Mouse (Mus musculus) embryo, embryonic 11 days (tissue): ENCODE data around the gene Slc2a9.

Source experiments
- DNase-seq: peaks from one replicate; pipeline ENCODE4 v3.0.0-alpha.2; 2015

Gene Slc2a9

DNA sequence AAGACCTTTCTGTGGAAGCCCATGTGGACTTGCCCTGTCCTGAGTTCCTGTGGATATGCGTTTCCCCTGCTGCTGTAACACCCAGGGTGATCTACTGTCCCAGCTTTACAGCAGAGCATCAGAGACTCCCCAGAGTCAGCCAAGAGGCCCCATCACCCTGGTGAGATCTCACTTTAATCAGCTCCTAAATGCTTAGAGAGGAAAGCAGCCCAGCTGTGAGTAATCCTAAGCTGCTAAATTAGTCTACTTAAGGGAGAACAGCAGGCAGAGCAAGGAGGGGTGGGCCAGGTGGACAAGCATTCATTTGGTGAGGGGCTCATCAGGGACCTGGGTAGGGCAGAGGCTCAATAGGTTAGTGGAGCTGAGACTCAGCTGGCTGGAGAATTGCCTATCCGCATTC lies 137.4 kb downstream of the Slc2a9 start:
- DNase-seq, result no peak

DNA sequence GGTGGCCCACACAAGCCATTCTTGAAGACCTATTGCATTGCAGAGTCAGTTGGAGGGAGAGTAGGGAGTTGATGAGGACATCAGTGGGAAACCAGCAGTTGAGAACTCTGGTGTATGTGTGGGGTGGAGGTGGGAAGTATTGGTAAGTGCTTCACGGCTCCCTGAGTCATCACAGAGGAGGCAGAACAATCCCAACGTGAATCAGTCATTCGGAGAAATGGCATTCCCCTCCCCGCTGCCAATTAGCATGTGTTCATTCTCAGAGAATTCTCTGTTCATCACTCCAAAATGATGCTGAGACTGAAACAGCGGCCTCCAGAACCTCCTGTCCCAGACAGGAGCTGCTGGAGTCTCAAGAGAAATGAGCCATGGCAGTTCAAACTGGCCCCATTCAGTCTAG lies 138.5 kb downstream of the Slc2a9 start:
- DNase-seq, result no peak

DNA sequence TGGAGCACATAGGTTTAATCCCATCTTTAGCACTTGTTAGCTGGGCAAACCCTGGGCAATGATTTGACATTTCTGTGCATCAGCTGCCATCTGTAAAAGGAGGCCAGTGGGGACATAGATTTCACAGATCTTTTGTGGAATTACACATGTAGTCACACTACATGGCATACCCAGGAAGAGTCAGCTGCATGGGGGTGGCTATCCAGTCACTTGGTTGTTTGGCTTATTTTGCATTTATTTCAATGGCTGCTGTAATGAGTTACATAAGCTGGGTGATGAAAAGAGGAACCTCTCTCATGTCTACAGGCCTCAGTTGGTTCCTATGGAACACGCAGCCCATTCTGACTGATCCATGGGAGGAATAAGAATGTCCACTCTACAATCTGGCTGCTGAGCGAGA lies 143.2 kb downstream of the Slc2a9 start:
- DNase-seq, result no peak

DNA sequence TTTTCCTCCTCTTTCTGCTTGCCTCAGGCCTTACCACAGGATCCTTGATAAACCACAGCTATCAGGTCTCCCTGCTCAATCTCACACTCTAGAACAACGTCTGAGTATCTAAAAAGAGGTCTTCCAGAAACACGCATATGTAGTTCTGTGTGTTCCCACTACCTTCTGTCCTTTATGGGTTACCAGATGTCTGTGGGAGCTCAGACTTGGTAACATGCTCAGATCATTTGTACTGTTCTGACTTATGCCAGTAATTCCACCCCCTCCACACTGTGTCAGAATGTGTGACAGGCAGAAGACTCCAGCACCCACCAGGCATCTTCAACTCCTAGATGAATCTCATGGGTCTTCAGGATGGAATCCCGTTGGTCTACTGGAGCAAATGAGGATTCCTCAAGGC lies 146.0 kb downstream of the Slc2a9 start:
- no peak for DNase-seq

DNA sequence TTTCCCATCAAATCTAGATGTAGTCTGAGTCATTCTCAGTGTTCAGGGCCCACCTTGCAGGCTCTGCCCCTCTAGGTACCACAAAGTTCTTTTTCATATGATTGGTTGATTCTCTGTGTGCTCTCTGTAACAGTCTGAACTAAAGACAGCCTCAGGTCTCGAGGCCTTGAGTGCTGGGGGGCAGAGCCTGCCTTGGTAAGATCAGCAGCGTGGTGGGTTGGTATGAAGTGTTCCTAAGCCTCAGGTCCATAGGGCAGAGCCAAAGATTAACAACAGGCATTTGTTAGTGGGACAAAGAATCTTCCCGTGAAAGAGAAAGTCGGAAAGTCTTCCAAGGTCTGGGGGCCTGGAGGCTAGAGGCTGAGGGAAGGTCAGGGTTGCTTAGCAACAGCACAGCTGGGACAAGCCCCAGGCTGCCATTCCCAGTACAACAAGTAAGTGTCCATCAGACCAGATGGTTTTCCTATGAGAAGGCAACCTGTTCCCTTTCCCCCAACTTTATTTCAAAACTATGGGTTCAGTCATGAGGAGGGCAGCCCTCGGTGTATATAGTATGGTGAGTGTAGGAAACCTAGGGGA lies 152.5 kb downstream of the Slc2a9 start:
- DNase-seq, result peak; percentile 68

DNA sequence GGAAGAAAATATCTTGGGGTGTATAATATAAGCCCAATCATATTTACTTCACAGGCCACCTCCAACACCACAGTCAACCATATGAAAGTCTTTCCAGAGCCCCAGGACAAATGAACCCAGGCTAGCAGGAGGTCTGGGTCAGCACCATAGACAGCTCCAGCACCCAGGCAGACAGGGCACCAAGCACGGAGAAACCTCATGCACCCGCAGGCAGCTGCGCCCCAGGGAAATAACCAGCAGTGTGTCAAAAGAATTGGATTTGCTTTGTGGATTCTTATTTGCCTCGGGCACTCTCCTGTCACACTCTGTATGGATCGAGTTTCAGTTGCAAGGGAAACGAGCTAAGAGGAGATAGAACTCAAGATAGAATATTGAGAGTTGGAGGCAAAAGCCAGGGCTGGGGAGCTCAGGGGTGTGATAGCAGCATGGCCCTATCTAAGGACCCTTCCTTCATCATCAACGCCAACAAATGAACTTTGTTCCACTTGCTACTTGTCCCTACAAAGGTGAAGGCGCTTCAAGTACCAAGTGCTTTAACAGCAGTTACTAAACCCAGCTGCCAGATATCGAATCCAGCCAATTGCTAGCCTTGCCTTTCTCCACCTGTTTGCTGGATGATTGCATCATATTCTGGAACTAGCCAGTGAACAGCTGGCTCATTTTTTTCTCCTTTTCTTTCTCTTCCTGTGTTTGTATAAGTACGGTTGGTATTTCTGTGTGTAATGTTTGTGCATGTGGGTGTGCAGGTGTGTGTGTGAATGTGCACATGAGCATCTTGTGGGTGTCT lies 156.1 kb downstream of the Slc2a9 start:
- DNase-seq, result peak; percentile 53

DNA sequence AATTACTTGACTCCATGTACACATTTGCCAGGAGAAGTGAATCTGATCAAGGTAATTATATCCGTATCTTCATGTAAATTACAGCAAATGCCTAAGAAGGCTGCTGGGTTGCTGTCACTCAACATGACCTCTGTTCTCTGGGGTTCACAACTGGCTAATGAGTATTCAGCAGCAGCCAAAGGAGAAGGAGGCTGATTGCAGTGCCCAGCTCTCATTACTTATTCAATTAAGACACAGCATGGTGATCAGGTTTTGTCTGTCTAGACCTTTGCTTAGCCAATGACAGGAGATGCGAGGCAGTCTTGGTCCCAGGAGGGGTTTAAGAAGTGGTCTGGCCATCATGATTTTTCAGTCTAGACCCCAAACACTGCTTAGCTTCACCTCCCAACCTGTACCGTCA lies 159.8 kb downstream of the Slc2a9 start:
- DNase-seq, result no peak

DNA sequence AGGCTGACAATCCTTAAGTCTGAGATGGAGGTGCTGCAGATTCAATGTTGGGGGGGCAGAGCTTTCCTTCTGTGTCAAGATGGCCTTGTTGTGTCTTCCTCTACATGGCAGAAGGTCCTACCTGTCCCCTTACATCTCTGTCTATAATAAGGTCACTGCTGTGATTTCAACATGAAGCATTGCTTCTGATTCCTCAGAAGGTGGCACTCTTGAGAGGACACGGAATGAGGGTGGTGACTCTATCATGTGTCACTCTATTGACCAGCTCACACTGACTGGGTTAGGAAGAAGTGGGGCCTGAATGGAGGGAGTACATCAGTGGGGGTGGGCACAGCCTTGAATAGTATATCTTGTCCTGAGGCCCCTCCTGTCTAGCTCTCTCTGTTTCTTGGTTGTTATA lies 168.4 kb downstream of the Slc2a9 start:
- DNase-seq, result no peak

DNA sequence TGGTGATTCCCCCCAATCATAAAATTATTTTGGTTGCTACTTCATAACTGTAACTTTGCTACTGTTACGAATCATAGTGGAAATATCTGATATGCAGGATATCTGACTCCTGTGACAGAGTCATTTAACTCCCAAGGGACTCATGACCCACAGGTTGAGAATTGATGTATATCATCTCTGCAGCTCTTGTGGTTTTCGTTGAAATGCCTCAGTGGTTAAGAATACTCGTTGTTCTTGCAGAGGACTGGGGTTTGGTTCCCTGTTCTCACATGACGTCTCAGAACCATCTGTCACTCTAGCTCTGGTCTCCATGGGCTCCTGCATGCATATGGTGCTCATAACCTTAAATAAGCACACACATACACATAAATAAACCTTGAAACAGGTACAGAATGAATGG lies 169.6 kb downstream of the Slc2a9 start:
- no peak for DNase-seq

DNA sequence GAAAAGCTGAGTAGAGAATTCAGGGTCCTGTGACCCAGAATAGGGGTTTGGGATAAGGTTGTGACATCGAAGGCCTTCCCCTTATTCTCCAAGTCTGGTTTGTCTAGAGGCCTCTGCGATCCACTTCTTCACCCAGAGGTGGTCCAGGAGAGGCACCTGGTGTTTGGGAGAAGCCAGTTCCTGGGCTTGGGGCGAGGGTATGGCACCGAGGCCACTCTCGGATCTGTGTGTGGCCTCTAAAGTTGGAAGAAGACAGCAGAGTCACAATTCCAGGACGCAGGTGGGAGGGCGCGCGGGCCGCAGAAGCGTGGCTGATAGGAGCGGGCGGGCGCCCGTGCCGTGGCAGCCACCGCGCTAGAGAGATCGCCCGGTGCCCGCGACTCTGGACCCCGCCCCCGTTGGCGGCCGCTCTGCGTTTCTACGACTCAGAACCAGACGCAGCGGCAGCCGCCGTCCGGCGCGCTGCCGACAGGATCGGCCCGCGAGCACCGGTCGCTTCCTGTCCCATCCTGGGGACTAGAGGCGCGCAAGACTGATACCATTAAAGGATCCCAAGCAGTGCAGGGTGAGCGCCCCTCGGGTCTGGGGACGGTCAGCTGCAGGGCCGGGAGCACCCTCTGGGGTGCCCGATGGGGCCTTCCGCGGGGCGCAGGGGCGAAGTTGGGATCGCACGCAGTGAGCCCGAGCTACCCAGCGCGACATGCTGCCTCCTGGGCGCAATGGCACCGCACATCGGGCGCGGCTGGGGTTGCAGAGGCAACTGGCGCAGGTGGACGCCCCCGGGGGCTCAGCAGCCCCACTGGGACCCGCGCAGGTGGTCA lies 183.8 kb downstream of the Slc2a9 start, which contains the start of gene Drd5:
TSS of gene Drd5 (plus strand) at position 402 of the 821 bp plus-strand sequence.
- DNase-seq, result peak; percentile 54

DNA sequence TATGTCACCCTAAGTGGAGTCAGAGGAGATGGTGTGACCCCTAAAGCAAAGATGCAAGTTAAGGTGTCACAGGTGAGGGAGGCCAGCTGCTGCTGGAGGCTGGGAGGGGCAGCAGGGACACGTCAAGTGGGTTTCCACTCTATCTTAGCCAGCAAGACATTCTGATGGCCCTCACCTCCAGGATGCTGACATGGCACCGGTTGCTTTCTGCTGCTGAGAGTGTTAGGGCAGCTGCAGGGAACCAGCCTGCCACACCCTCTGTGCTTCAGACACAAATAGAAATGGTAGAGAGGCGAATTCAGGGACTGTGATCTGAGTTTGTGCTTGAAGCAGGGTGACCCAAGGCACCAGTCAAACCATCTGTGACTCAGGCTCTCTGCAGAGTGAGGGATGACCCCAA lies 193.1 kb downstream of the Slc2a9 start:
- no peak for DNase-seq

DNA sequence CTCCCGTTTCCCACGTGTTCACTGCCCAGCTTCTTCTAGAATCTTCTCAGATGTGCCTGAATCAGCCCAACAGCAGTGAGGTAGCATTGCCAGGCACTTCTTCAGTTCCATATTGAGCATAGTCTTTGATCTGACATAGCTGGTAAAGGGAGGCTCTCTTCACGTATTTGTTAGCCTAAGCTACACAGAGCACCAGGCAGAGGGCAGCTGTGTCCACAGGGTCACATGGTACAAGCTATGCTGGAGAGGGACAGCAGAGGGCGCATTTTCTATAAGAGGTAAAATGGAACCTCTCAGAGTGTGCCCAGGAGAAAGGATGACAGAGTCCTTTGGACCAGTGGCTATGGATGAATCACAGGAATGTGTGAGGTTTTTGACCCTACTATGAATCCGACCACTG lies 194.1 kb downstream of the Slc2a9 start:
- DNase-seq, result peak; percentile 76

DNA sequence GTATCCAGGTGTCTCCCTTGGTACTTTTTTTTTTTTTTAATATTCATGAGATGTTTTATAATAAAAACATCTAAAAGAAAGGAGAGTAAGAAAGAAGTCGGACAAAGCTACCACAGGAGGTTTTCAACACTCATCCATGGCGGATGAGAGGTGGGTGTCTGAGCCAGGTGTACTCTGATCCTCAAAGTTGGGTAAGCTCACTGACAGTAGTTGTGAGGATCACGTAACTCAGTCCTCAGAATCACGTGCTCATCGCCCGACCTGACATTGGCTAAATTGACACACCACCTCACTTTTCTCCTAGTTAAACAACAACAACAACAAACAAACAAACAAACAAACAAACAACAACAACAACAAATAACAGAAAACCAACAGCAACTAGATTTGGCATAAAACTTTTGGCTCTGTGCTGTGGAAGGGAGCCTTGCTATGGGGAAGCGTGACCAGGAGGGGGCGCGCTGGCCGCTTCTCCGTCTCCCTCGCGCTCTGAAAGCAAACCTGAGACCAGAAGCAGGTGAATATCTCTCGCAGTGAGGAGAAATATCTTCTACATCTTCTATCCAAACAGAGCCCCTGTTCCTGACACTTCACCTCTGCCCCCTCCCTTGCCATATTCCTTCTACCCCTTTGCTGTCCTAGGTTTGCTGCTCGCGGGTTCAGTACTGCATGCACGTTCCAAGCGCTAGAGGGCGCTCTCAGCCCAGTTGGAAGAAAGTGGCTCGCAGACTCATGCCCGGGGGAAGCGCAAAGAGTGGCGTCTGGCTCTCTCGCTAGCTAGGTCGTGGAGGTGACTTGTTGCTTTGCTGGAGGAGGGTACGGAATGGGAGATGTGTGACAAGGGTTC lies 195.5 kb downstream of the Slc2a9 start:
- peak; percentile 94 for DNase-seq

DNA sequence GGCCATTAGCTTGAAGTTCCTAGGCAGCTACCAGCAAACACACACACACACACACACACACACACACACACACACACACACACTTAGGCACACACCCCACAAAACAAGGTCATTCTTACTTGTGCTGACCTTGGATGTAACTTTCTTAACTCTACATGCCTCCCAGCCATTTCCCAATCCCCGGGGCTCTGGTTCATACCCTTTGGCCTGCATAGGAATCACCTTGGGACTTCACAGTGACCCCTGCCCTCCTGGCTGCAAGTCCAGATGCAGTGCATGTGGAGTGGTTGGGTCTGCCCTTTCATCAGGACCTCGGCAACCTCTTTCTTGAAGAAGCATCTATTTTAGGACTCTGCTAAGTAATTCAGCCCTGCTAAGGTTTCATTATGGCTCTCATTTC lies 197.7 kb downstream of the Slc2a9 start:
- DNase-seq, result no peak

DNA sequence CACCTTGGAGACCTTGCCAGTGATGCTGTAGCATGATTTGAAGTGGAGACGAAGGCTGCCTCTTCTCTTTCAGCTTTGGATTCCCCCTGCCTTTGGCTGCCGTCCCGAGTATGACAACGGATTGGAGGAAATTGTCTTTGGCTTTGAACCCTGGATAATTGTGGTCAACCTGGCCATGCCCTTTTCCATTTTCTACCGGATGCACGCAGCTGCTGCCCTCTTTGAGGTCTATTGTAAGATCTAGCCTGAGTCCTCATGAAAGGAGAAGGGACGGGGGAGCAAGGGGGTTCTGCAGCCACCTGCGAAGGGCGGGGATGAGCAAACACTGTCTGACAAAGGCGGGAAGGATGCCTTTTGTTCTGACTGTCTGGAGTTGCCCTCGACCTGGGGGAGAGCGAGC lies 200.3 kb downstream of the Slc2a9 start:
- no peak for DNase-seq

DNA sequence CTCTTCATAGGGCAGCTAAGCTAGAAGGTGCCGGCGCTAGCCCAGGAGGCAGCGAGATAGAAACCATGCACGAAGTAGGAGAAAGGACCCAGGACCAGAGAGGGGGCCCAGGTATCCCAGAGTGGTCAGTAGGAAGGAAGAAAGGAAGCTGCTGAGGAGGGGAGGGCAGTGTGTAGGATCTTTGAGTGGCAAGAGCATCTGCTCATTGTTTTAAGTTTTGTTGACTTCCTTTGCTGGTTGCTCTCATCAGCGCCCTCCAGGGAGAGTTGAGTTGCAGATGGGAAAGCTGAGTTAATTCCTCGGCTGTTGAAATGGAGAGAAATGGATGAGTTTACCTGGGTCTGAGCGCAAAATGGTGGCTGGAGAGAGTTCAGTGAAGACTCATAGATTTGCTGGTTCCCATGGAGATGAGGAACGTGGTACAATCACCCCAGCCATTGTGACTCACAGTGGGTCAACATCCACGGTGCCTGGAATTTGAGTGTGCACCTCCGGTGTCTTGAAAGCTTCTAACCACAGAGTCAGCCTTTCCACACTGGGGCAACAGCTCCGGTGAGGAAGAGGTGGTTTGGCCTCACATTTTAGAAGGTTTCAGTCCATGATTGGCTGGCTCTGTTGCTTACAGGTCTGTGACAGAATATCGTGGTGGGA lies 201.1 kb downstream of the Slc2a9 start:
- DNase-seq, result no peak
